In genomic region chr8:110486020-110486419, GRCm38 (mm10) we compare ENCODE assay signal across 10 mouse cellular contexts.
"Had no signal": no experiment of that assay in that cellular context is flagged by ENCODE, and none has a peak within 500 bp of the region (broad histone marks: within the 10 kb centered on the region; RNA-seq: fewer than 3 reads in every experiment).

No protein-coding gene starts in this region.

- DNase-seq: kidney, adult 8-10 months; kidney, postnatal 25 days; right cerebral cortex, postnatal 14 days; thymus, postnatal 36 days had no signal

- H3K36me3 ChIP-seq: limb, embryonic 12.5 days; lung, embryonic 15.5 days; midbrain, embryonic 12.5 days had no signal

- H3K9ac ChIP-seq: limb, embryonic 12.5 days; liver, embryonic 14.5 days; lung, embryonic 15.5 days; midbrain, embryonic 12.5 days had no signal

- H3K27me3 ChIP-seq: limb, embryonic 12.5 days; lung, embryonic 15.5 days had no signal

- ATAC-seq: intestine, postnatal 0 days; midbrain, embryonic 16.5 days had no signal

- H3K4me3 ChIP-seq: limb, embryonic 12.5 days; lung, embryonic 15.5 days; midbrain, embryonic 12.5 days had no signal

- H3K4me2 ChIP-seq: limb, embryonic 12.5 days; lung, embryonic 15.5 days; midbrain, embryonic 12.5 days had no signal

- H3K9me3 ChIP-seq: lung, embryonic 15.5 days; midbrain, embryonic 12.5 days had no signal

- H3K4me1 ChIP-seq: lung, embryonic 15.5 days had no signal

- H3K27ac ChIP-seq: limb, embryonic 12.5 days; liver, embryonic 14.5 days; lung, embryonic 15.5 days; midbrain, embryonic 12.5 days had no signal
